Mouse (Mus musculus): ENCODE data around the gene Prlhr. TPM values are rescaled to one million over a fixed set of nuclear protein-coding genes. Genes with fewer than 3 reads are reported as not detected.

The Prlhr gene
- polyA plus RNA-seq, 1 experiment from 2014 or later, result not detected

Other genes starting within 250 kb of the Prlhr start
- gene Fam204a, start 241.6 kb downstream of the Prlhr start, polyA plus RNA-seq (2014; fragmentation: Nextera tagmentation; extraction: Ambion mirVana), result 61.0 and 61.6 TPM in 2 replicates
- 26.4 and 31.1 TPM in 2 replicates for gene Cacul1, start 112.7 kb upstream of the Prlhr start, polyA plus RNA-seq (2014; fragmentation: Nextera tagmentation; extraction: Ambion mirVana)